Comparison of ENCODE assay signal across 25 mouse cellular contexts in genomic region chr9:55045001-55045400, GRCm38 (mm10). TPM values are rescaled to one million over a fixed set of nuclear protein-coding genes. Genes with fewer than 3 reads are reported as not detected.
DNase-seq lines count a peak whose midpoint lies in the region; ATAC-seq and TF ChIP-seq lines count a peak whose summit lies in the region.
"Had no signal": no experiment of that assay in that cellular context is flagged by ENCODE, and none has a peak within 500 bp of the region (broad histone marks: within the 10 kb centered on the region; RNA-seq: fewer than 3 reads in every experiment).

No protein-coding gene starts in this region.

- TF ChIP-seq CTCF in intestine, postnatal 0 days (IDR thresholded peaks at IDR 0.05; ENCODE audit: low read depth): no peak

- peak; percentile 63 for DNase-seq in cerebellum, postnatal 10 days
- DNase-seq in cerebellum, adult 11 months: no peak
- peak; percentile 47 for DNase-seq in MN1 (ENCODE audit: low spot score)
- DNase-seq: adrenal gland, adult 2 months; adrenal gland, postnatal 10 days; adrenal gland, postnatal 25 days; B cell, adult 2 months; cerebellum, adult 11-12 months; cerebellum, adult 2 months; cerebellum, adult 9-10 months; cerebellum, postnatal 14 days; cerebellum, postnatal 36 days; embryo, embryonic 11 days had no signal

- H3K4me1 ChIP-seq in intestine, postnatal 0 days (replicated peaks; ENCODE audit: control insufficient read depth, insufficient read depth, low read length): peaks cover 6% of the 10 kb centered on the region; the same call in 1 of the 2 replicates
- peaks cover 5% of the 10 kb centered on the region; the same call in 1 of the 2 replicates for H3K4me1 ChIP-seq in intestine, embryonic 16.5 days (ENCODE audit: control insufficient read depth, insufficient read depth, low read length)

- H3K9me3 ChIP-seq in intestine, postnatal 0 days (ENCODE audit: control insufficient read depth): no peaks in the 10 kb centered on the region
- H3K9me3 ChIP-seq in intestine, embryonic 16.5 days (ENCODE audit: control insufficient read depth, low read length): no peaks in the 10 kb centered on the region
- H3K9me3 ChIP-seq: embryonic facial prominence, embryonic 13.5 days; embryonic facial prominence, embryonic 15.5 days; forebrain, embryonic 10.5 days; forebrain, embryonic 12.5 days; G1E had no signal

- no peak overlapping the region for H3K9ac ChIP-seq in intestine, postnatal 0 days (ENCODE audit: low read depth, low read length)
- H3K9ac ChIP-seq in intestine, embryonic 16.5 days (ENCODE audit: low read depth, low read length): no peak overlapping the region
- H3K9ac ChIP-seq: embryonic facial prominence, embryonic 13.5 days; embryonic facial prominence, embryonic 15.5 days; forebrain, embryonic 12.5 days had no signal

- WGBS in intestine, postnatal 0 days: 74% methylated on average over 2 of the region's 2 CpGs
- WGBS in intestine, embryonic 16.5 days: 52% methylated on average over 2 of the region's 2 CpGs

- H3K4me2 ChIP-seq in intestine, postnatal 0 days (replicated peaks; ENCODE audit: low read depth): no peak overlapping the region
- H3K4me2 ChIP-seq in intestine, embryonic 16.5 days (ENCODE audit: low read depth, low read length): no peak overlapping the region
- H3K4me2 ChIP-seq: embryonic facial prominence, embryonic 15.5 days had no signal

- H3K27me3 ChIP-seq in intestine, postnatal 0 days (replicated peaks; ENCODE audit: control insufficient read depth, insufficient read depth, low read length): 0 out of 2 replicates have a peak, but pooled peaks cover 7% of the 10 kb centered on the region
- H3K27me3 ChIP-seq in intestine, embryonic 16.5 days (replicated peaks; ENCODE audit: control insufficient read depth, insufficient read depth, low read length): 0 out of 2 replicates have a peak, but pooled peaks cover 4% of the 10 kb centered on the region
- H3K27me3 ChIP-seq: CH12.LX; embryonic facial prominence, embryonic 15.5 days had no signal

- no peaks in the 10 kb centered on the region for H3K36me3 ChIP-seq in intestine, postnatal 0 days (ENCODE audit: control insufficient read depth, insufficient read depth)
- H3K36me3 ChIP-seq in intestine, embryonic 16.5 days (ENCODE audit: control insufficient read depth, insufficient read depth, low read length): no peaks in the 10 kb centered on the region
- H3K36me3 ChIP-seq: embryonic facial prominence, embryonic 13.5 days; embryonic facial prominence, embryonic 15.5 days; forebrain, embryonic 10.5 days; forebrain, embryonic 12.5 days; G1E had no signal

- ATAC-seq in intestine, postnatal 0 days: peak; percentile 75
- no peak for ATAC-seq in intestine, embryonic 16.5 days
- ATAC-seq: CD4-positive, CD25-positive, alpha-beta regulatory T cell, adult 4 months; forebrain, embryonic 14.5 days; forebrain, embryonic 16.5 days had no signal

- no peak overlapping the region for H3K4me3 ChIP-seq in intestine, postnatal 0 days (ENCODE audit: low read depth, low read length)
- H3K4me3 ChIP-seq in intestine, embryonic 16.5 days (ENCODE audit: low read length): no peak overlapping the region
- H3K4me3 ChIP-seq: embryonic facial prominence, embryonic 13.5 days; embryonic facial prominence, embryonic 15.5 days; erythroblast, embryonic 14.5 days; forebrain, embryonic 12.5 days had no signal

- no peak overlapping the region for H3K27ac ChIP-seq in intestine, postnatal 0 days (ENCODE audit: low read depth, low read length)
- H3K27ac ChIP-seq in intestine, embryonic 16.5 days (ENCODE audit: low read length): no peak overlapping the region
- H3K27ac ChIP-seq: embryonic facial prominence, embryonic 13.5 days; embryonic facial prominence, embryonic 15.5 days; forebrain, embryonic 12.5 days had no signal

RNA-seq across cellular contexts. Expression of gene Chrnb4, which starts 3.6 kb away (rescaled TPM):
- 2.3 and 3.1 TPM in 2 replicates for polyA plus RNA-seq in intestine, postnatal 0 days (2015; fragmentation: Nextera tagmentation; extraction: Ambion mirVana)
- polyA plus RNA-seq in intestine, embryonic 16.5 days (2015; fragmentation: Nextera tagmentation; extraction: Ambion mirVana): 5.0 and 5.3 TPM in 2 replicates
- polyA plus RNA-seq: CD4-positive, CD25-positive, alpha-beta regulatory T cell, adult 4 months; erythroblast, embryonic 14.5 days; G1E had no signal

RNA-seq across cellular contexts. Expression of gene Chrna3, which starts 18.6 kb away (rescaled TPM):
- polyA plus RNA-seq in intestine, postnatal 0 days (2015; fragmentation: Nextera tagmentation; extraction: Ambion mirVana): 5.3 and 5.4 TPM in 2 replicates
- polyA plus RNA-seq in intestine, embryonic 16.5 days (2015; fragmentation: Nextera tagmentation; extraction: Ambion mirVana): 9.7 and 9.8 TPM in 2 replicates
- polyA plus RNA-seq: CD4-positive, CD25-positive, alpha-beta regulatory T cell, adult 4 months; erythroblast, embryonic 14.5 days; G1E had no signal
